Mouse (Mus musculus) cerebellum, adult 2 months (tissue): ENCODE measurements around the gene Plpp2.

Experiments
- CTCF ChIP-seq: fragments of 200-500 bp; IDR thresholded peaks from 2 replicates; pipeline ENCODE4 v1.5.1; 2011; ENCODE audit warnings: low read depth, mild to moderate bottlenecking, control low read depth, low read length, moderate library complexity, borderline replicate concordance; ENCODE audit not compliant: insufficient read depth
- POLR2A ChIP-seq: fragments of 200-500 bp; IDR thresholded peaks from 2 replicates; pipeline ENCODE4 v1.6.1; 2011; ENCODE audit warnings: low read length, control low read depth, borderline replicate concordance; ENCODE audit not compliant: insufficient read depth

GRCm38 (mm10) chr10:79506709-79507108, 26.9 kb downstream of the Plpp2 start:
- TF ChIP-seq CTCF (no peak), POLR2A (no peak)
